Mouse (Mus musculus) heart, adult 18-20 months (tissue): ENCODE results near the gene Ralgapa2. TPM values are rescaled to one million over a fixed set of nuclear protein-coding genes. Genes with fewer than 3 reads are reported as not detected.

ENCODE experiments used
- DNase-seq, 2 experiments: peaks; one replicate each; pipeline ENCODE4 v3.0.0; 2021 to 2022; ENCODE audit warnings: mixed read lengths in 1 of 2
- total RNA-seq, 2 experiments: library from RNA; stranded (reverse); gene quantifications; 2 replicates each; pipeline ENCODE4 v1.2.3; 2021

Ralgapa2 gene
- total RNA-seq, 2 experiments from 2014 or later, result 38.7 to 41.1 TPM

- peak in 1 of 2 experiments; percentile 60 for DNase-seq
These were observed 290.8 kb downstream of the Ralgapa2 start, which contains the start of gene Insm1 for GRCm38 (mm10) chr2:146221076-146221928. Insm1 (plus strand) TSS chr2:146221921.

DNA sequence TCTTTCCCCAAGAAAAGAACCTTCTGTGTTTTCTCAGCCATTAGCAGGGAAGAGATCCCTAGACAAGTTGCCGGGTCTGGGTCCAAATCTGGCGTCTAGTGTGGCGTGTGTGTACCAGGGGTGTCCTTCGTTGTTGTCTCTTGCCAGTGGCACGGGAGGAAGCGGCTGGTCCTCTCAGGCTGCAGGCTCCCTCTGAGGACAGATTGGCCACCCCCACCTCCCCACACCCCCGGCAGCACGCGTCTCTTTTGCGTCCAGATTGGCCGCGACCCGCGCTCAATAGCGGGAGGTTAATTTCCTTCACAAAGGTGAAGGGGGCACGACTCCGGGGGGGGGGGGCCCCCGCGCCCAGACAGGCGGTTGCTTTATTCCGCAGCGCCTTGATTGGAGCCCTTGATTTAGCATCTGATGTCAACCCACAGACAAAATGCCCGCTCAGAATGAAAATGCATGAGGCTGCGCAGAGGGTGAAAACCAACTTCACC is 291.5 kb downstream of the Ralgapa2 start:
- peak in 1 of 2 experiments; percentile 11 for DNase-seq

- peak in 1 of 2 experiments; percentile 5 for DNase-seq
These were observed 292.4 kb downstream of the Ralgapa2 start for GRCm38 (mm10) chr2:146219791-146220190.

- DNase-seq, result peak in 1 of 2 experiments; percentile 22
These were observed 293.1 kb downstream of the Ralgapa2 start for GRCm38 (mm10) chr2:146218881-146219535.

DNA sequence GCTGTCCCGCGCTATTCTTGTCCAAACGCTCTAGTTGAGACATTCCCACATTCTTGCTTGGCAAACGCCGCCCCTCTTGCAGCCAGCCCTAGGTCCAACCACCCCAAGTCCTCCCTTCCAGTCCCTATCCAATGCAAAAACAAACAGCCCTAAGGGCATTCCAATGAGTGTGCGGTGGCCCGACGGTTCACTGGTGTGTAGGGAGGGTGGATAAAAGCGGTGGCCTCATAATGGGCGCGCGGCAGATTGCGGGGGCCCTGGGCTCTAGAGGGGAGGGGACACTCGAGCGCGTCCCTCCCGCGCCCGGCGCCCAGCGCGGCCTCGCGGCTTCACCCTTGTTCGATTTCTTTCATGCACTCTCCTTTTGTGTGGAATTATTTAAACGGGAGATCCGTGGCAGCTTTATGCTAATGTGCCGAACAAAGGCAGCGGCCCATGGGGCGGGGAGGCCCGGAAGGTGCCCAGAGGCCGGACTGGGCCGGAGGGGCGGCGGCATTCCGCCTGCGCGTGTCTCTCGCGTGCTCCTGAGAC is 293.9 kb downstream of the Ralgapa2 start:
- peak in 1 of 2 experiments; percentile 19 for DNase-seq

- peak; percentile 16 to 17 for DNase-seq
These were observed 294.7 kb downstream of the Ralgapa2 start for GRCm38 (mm10) chr2:146217227-146217980.

DNA sequence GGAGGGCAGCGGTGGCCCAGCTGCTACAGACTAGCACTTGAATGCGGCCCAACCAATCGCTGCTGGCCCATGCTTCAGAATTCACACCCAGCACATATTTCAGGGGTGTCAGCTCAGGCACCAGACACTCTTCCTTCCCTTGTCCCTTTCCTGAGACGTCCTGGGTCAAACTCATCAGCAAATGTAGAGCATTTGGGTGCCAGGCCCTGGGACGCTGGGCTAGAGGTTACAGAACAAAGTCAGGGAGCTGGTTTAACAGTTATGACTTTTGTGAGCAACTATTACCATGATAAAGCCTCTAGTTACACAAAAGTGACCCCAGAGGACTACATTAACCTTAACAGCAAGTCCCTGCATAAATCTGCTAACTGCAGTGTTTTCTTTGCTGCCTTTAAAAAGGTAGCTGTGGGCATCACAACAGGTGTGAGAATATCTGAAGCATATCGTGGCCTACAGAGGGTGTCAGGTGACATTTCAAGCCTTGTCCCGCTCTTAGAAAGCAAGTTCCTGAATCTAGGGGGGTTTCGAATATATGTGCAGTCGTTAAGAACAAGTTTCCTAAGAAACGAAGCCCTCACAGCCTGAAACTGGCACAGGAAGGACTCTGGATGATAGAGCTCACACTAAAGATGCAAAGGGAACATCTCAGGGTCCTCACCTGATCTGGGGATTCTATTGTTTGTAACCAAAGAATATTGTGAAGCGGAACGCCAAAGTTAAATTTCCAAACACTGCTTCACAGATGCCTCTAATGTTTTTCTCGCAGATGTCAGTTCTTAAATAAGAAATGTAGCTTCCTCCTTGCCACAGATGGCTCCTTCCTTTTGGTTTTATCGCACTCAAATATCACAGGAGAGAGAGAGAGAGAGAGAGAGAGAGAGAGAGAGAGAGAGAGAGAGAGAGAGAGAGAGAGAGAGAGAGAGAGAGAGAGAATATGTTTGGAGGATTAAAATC is 295.8 kb downstream of the Ralgapa2 start:
- DNase-seq, result no peak

DNA sequence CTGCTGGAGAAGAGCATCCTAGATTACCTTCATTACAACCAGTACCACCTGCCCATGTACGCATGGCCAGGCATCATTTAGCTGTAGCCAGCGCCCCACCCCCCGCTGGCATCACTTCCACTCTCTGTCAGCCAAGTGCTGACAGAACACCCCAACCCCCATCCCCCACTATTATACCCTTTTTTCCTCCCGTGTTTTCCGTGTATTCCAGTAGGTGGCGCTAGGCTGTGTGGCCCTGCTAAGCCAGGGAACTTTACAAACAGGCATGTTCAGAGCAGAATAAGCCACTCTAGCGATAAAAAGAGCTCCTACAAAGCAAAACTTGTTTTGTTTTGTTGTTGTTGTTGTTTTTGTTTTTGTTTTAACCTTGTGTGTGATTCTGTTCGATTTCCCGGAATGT is 297.4 kb downstream of the Ralgapa2 start:
- peak; percentile 24 to 49 for DNase-seq

DNA sequence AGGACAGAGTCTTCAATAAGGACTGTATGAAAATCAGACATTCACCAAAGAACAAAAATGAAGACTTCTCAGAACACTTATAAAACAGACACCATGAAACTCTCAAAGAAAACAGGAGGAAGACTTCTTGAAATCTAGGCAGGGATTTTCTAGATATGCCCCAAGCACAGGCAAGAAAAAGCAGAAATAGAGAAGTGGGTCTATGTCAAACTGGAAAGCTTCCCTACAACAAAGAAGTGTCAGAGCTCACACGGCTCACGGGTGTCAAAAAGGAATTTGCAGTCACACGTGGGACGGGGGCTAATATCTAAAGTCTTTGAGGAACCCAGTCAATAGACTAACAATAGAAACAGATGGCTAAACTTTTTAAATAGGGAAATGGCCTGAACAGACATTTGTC is 301.2 kb downstream of the Ralgapa2 start:
- DNase-seq, result no peak

- no peak for DNase-seq
These were observed 314.2 kb downstream of the Ralgapa2 start for GRCm38 (mm10) chr2:146197947-146198346.

DNA sequence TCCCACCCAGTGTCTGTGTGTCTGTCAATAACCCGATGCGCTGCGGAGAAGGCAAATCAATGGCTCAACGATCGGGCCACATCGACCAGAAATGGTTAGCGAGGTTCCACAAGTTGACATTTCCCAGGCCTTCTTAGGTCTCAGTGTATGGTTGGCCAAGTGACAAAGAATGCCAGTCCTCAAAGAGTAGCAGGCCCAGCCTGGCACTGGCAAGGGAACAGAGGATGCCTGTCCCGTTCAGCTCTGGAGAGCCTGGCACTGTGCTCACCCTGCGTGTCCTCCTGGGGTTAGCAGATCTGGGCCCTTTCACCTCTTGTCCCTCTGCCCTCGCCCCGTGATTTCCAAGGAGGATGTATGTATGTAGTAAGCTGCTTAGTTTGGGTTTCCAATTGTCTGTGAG is 316.0 kb downstream of the Ralgapa2 start:
- peak; percentile 21 to 55 for DNase-seq
